Mouse (Mus musculus): ENCODE measurements around the gene Cmklr1.

DNA sequence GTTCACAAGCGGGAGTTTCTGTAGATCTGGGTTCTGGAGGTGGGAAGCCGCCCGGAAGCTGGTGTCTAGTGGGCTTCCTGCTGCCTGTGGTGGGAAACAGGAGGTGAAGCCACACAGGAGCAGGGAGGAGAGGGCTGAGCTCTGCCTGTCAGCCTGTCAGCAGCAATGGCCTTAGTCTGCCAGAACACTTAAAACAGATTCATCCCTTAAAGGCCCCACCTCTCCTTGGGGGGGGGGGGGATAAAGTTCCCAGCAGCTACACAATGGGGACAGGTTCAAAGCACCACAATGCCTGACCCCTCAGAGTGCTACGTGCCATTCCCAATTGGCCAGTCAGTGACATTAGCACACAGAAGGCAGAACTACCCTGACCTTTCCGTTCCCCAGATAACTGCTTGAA is 2.0 kb upstream of the Cmklr1 start:
- TF ChIP-seq CTCF (IDR thresholded peaks at IDR 0.05; ENCODE audit: low read depth) = no peak
- TF ChIP-seq EP300 (optimal IDR thresholded peaks at IDR 0.05) = no peak

Measured in stomach, postnatal 0 days (tissue).